Mouse (Mus musculus): ENCODE measurements around the gene Gpc1. TPM values are rescaled to one million over a fixed set of nuclear protein-coding genes. Genes with fewer than 3 reads are reported as not detected.

The Gpc1 gene
- polyA plus RNA-seq, 1 experiment, result 14.0 TPM

DNA sequence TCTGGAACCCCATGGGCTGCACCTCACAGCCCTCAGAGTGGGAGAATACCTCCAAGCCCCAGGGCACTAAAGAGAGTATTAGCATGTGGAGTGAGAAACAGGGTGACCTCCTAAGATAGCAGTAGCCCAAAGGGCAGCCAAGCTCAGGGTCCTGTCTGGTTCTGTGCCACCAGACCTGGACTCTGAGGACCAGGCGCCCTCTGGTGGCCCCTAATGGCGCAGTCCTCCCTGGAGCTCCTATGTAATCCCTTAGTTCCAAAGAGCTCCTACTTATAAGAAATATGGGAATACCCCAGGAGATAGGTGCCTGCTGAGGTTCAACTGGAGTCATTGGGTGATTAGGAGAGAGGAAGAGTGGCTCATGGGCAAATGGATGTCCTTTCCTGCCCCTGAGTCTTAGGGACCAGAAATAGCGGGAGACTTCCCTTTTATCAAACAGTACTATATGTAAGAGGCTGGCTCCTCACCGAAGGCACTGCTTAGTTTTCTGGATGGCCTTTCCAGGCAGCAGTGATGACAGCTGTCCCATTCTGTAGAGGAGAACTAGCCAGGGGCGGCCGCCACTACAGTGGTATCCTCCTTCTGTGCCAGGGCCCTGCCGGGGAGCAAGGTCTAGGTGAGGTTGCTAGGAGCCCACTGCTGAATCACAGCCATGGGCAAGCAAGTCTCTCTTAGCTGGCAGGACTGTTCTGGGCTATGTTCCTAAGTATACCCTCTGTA, 2.7 kb downstream of the Gpc1 start:
- DNase-seq (ENCODE audit: low spot score), result peak; percentile 66

- no peak for DNase-seq (ENCODE audit: low spot score)
These were observed 6.7 kb downstream of the Gpc1 start for GRCm38 (mm10) chr1:92837931-92838833.

DNA sequence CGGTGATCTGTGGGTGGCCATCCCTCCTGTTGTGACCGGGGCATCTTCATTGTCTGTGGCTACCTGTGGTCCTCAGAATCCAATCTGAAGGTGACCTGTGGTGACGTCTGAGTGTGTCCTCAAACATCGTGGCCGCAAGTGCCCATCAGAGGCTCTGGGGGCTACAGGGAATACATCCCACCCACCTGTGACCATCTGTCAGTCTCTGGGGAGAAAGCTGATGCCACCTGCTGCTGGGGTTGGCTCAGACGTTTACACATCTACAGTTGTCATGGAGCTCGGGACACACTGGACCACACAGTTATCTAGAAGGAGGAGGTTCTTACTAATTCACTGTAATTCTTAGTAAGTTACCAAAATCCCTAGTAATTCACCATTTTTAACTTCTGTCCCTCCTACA, 7.8 kb downstream of the Gpc1 start:
- DNase-seq (ENCODE audit: low spot score), result no peak

GRCm38 (mm10) chr1:92840231-92840890, 8.9 kb downstream of the Gpc1 start:
- DNase-seq (ENCODE audit: low spot score), result no peak

- DNase-seq (ENCODE audit: low spot score), result no peak
These were observed 10.0 kb downstream of the Gpc1 start for GRCm38 (mm10) chr1:92841427-92841826.

DNA sequence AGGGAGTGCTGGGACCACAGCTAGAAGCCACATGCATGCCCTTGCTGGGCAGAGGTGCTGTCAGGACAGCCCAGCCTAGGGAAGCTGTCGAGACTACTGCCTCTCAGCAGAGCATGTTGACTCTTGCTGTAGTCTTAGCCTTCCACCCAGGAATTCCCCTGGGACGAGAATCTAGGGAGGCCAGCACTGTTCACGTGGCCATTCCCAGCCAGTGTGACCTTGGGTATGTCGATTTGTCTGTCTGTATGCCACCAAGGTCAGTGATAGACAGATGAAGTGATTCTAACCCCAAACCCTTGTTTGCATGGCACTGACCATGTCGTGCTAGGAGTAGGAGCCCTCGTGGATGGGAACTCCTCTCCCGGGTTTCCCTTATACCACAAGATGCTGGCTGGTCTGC, 14.4 kb downstream of the Gpc1 start:
- DNase-seq (ENCODE audit: low spot score), result no peak

GRCm38 (mm10) chr1:92847873-92848839, 16.7 kb downstream of the Gpc1 start:
- DNase-seq (ENCODE audit: low spot score), result no peak

DNA sequence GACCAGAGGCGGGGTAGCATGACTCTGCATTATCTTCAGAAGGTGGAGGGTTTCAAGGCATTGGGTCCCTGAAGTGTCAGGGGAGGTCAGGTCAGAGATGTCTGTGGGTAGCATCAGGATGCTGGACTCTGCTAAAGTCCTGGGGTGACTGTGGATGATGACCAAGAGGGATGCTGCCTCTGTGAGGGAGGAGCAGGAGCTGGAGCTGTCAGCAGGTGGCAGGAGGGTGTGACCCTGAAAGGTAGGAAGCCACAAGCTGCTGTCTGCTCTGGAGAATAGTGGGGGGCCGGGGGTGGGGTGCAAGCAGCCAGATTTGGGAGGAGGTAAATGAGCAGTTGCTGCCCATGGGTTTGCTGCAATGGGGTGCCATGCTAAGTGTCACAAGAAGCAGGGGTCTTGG, 18.0 kb downstream of the Gpc1 start:
- no peak for DNase-seq (ENCODE audit: low spot score)

DNA sequence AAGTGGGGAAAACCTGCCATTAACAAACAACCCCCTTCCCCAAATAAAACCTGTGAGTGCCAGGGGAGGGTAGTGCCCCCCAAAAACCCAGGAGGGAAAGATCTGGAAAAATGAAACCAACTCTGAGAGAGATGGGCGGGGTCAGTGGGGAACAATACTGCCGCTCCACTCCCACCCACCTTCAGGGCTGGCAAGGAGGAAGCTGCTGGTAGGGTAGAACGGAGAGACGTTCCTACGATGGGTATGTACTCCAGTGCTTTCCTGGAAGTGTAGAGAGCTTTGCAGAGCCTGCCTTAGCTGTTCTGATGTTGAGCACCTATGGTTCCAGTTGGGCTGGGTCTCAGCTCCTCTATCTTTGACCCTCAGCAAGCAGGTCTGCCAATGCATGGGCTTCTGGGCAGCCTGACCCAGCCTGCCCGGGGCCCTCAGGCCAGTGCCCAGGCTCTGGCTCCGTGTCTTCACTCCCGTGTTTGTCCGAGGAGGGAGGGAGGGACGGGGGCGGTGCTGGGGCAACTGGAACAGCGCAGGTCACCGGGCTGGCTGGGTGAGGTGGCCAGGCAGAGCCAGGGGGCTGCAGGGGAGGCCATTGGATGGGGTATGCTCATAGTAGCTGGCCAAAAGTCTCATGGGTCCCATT, 18.6 kb downstream of the Gpc1 start:
- no peak for DNase-seq (ENCODE audit: low spot score)

GRCm38 (mm10) chr1:92852450-92852849, 21.0 kb downstream of the Gpc1 start:
- no peak for DNase-seq (ENCODE audit: low spot score)

- no peak for DNase-seq (ENCODE audit: low spot score)
These were observed 30.1 kb downstream of the Gpc1 start for GRCm38 (mm10) chr1:92861503-92861902.

- DNase-seq (ENCODE audit: low spot score), result no peak
These were observed 31.8 kb downstream of the Gpc1 start for GRCm38 (mm10) chr1:92863268-92863667.

DNA sequence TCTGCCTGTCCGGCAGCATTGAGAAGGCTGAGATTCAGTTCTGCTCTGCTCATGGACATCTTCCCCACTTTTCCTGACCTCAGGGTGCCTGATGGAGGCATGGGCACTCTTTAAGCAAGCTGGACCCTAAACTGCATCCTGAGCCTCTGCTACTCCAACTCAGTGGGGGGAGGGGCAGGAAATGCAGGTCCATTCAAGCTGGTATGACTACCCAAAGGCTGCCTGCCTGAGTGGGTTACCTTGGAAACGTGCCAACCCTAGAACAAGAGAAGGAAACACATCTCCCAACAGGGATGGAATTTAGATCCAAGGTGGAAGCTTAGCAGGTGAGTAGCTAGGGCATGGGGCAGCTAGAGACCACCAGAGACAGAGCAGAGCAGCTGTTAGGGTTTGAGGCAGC, 34.7 kb downstream of the Gpc1 start:
- DNase-seq (ENCODE audit: low spot score), result no peak

DNA sequence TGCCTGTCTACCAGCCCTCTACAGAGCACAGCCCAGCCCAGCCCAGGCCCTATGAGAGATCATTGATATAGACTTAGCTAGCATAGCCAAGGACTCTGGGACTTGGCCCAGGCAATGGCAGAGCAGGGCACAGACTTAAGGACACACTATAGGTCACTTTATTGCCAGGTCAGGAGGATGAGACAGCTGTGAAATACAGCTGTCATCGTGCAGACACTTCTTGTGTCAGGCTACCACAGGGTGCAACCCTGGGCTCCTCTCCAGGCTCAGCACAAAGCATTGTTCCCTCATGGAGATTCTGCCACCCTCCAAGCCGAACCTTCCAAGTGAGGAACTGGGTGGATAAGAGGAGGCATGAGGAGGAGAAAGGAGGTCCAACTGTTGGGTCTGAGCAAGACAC, 38.5 kb downstream of the Gpc1 start:
- no peak for DNase-seq (ENCODE audit: low spot score)

DNA sequence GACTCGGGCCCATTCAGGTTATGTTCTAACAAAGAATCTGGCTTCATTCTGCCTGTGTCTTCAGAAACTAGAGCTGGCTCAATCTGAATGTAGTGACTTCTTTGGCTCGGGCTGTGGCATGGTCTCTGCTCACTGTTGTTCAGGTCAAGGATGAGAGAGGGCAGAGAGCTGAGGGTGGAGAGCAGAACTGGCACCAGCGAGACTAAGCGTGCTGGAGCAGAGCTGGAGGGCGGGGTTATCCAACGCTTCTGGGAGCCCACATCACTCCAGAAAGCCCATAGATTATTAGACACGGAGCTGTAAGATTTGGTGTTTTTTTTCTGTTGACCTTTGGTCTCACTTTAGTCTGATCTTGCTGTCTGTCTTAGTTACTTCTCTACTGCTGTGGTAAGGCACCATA, 41.2 kb downstream of the Gpc1 start:
- DNase-seq (ENCODE audit: low spot score), result no peak

GRCm38 (mm10) chr1:92874011-92874410, 42.6 kb downstream of the Gpc1 start:
- DNase-seq (ENCODE audit: low spot score), result no peak

DNA sequence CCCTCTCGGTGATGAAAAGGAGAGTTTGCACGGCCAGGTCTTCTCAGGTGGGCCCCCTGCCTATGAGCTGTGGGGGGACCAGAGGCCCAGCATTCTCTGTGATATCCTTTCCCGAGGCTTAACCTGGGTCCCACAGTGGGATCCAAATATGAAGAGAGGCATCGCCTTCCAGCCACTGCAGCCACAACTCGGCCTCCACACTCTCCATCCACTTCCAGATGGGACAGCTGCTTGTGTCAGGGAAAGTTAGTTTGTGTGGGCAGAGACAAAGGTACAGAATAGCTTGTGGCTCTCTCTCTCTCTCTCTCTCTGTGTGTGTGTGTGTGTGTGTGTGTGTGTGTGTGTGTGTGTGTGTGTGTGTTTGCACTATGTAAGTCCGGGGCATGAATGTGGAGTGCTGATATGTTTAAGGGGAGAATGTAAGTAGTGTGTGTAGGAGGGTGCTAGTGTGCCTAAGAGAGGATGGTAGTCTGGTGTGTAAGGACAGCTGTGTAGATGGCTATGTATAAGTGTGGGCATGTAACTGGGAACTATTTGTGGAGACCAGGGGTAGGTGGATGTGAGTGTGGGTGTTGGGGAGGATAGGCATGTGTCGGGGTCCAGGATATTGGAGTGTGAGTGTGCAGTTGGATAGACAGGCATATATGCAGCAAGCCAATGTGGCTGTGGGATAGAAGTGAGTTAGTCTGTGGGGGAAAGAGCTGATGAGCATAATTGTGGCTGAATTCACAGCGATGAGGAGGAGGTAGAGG, 44.1 kb downstream of the Gpc1 start:
- no peak for DNase-seq (ENCODE audit: low spot score)

GRCm38 (mm10) chr1:92877431-92877978, 46.1 kb downstream of the Gpc1 start:
- no peak for DNase-seq (ENCODE audit: low spot score)

GRCm38 (mm10) chr1:92878066-92878741, 46.8 kb downstream of the Gpc1 start:
- DNase-seq (ENCODE audit: low spot score), result no peak

All from urinary bladder, adult 2 months (tissue).